Mouse (Mus musculus): ENCODE results near the gene Arhgap33.

Arhgap33 gene

DNA sequence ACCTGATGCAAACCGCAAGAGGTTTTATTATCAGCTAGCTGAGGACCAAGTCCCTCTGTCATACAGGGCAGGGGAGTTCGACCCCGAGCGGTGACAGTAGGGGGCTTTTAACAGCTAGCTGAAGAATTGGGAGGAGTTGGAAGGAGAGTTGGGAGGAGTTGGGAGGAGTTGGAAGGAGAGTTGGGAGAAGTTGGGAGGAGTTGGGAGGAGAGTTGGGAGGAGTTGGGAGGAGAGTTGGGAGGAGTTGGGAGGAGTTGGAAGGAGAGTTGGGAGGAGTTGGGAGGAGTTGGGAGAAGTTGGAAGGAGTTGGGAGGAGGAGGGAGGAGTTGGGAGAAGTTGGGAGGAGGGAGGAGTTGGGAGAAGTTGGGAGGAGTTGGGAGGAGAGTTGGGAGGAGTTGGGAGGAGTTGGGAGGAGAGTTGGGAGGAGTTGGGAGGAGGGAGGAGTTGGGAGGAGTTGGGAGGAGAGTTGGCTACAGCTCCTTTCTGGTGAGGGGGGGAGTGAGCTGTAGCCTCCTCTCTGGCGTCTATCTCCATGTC is 39.3 kb downstream of the Arhgap33 start:
- DNase-seq (ENCODE audit: low read depth, low spot score), result peak; percentile 90

DNA sequence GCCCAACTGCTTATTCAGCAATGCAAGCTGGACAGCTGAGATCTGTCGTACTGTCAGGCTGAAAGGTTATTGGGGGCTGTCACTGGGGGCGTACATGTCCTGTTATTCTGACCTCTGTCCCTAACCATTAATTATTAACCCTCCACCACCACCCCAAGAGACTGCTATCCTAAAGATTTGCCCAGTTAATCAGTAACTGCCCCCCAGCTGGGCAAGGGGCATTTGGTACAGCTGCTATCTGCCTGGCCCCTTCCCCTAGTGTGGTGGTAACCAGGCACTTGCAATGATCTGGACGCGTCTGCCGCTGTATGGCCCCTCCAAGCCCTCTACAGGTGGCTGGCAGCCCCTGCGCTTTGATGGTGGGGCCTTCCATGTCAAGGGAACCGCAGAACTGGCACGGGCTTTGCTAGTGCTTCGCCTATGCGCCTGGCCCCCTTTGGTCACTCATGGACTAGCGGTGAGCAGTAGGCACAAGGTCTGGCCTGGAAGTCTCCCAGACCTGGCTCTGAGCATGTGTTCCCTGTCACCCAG is 41.4 kb downstream of the Arhgap33 start, which contains the start of gene Prodh2:
Gene Prodh2, plus strand, starts transcription at position 222 of the 531 bp plus-strand sequence.
- DNase-seq (ENCODE audit: low read depth, low spot score), result peak; percentile 41

DNA sequence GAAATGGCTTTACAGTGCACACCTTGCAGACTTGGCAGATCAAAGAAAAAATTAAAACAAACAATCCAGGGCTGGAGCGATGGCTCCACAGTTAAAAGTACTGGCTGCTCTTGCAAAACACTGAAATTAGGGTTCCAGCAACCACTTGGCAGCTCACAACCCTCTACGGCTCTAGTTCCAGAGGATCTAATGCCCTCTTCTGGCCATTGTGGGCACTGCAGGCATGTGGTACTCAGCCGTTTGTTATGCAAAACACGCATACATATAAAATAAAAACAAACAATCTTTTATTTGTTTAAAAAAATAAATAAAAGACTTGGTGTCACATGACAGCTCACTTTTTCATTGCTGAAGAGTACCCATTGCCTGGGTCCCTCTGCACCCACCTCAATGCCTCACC is 42.1 kb downstream of the Arhgap33 start:
- peak; percentile 87 for DNase-seq (ENCODE audit: low read depth, low spot score)

DNA sequence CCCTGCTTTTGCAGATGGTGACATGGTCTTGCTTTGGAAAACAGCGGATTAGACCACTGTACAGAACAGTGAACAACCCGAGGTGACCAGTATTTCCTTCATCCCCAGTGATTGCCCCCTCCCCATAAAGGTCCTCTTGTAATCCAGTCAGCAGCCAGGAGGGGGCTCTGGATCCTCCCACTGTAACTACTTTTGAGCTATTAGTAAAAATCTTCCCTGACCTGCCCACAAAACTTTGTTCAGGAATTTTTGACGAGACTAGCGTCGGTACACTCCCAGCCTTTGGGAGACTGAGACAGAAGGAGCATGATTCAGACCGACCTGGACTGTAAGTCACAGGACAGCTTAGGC is 43.9 kb downstream of the Arhgap33 start:
- DNase-seq (ENCODE audit: low read depth, low spot score), result peak; percentile 63

DNA sequence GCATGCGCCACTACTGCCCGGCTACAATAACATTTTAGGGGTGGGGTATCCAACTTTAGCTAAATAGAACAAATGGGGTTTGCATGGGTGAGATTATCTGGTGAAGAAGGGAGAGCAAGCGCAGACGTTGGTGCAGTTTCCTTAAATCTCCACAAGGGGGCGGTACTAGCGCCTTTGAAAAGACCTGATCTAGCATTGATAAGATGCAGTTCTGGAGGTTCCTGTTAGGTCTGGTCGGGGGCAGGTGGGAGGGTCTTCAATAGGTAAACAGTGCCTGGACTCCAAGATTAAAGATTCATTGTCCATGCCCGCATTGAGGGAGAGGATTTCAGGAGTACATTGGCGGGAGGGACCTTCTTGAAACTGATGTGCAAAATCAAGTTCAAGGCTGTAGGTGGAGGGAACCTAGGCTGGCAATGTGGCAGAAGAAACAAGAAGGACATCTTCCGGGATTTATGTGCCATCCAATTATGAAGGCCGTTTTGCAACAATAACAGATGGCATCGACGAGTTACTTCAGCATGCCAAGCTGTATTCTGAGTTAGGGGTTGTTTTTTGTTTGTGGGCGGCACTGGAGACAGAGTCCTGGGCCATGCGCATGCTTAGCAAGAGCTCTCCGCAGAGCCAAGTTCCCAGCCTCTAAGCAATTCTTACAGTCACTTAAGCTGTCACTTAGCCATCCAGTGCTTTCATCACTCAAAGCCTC is 44.5 kb downstream of the Arhgap33 start:
- peak; percentile 85 for DNase-seq (ENCODE audit: low read depth, low spot score)

DNA sequence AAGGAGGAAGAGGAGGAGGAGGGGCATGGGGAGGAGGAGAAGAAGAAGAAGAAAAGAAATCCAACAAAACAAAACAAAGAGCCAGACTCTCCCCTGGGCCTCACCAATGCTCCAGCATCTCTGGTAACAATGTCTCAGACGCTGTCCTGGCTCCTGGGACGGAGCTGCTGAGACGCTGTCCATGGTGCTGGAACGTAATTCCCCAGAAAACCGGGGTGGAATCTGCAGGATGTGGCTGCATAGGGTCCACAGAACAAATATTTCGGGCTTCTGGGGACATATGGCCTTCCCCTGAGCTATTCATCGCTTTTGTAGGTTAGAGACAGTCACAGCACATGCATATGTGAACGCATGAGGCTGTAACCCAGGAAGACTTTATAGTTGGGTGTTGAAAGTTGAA is 50.6 kb downstream of the Arhgap33 start:
- DNase-seq (ENCODE audit: low read depth, low spot score), result peak; percentile 52

DNA sequence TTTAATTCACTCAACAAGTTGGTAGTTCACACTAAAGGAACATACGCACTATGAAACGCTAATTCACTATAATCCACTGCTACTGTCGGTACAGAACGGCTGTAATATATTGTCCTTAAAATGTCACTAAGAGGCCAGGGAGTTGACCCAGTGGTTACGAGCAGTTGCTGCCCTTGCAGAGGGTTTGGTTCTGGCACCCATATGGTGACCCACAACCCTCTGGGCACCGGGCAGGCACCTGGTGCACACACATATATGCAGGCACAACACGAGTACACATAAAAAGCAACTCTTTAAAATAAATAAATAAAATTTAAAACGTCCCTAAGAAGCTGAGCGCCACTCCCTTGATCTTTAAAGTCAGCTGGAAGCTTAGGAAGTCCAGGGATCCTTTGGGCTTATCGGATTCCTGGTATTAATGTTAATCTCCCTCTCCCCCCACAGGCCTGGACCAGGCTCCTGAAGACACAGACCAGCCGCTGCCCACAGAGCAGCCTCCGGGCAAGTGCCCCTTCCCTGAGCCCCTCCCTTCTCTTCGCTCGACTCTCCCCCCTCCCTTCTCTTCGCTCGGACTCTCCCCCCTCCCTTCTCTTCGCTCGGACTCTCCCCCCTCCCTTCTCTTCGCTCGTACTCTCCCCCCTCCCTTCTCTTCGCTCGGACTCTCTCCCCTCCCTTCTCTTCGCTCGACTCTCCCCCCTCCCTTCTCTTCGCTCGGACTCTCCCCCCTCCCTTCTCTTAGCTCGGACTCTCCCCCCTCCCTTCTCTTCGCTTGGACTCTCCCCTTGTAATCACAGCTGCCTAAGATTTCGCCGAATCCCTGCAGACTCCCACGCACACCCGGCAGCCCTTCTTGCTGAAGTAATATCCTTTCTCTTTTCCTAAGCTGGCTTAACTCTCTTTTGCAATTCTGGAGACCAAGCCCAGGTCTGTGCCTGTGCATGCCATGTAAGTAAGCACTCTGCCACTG is 57.2 kb downstream of the Arhgap33 start:
- peak; percentile 48 for DNase-seq (ENCODE audit: low read depth, low spot score)

DNA sequence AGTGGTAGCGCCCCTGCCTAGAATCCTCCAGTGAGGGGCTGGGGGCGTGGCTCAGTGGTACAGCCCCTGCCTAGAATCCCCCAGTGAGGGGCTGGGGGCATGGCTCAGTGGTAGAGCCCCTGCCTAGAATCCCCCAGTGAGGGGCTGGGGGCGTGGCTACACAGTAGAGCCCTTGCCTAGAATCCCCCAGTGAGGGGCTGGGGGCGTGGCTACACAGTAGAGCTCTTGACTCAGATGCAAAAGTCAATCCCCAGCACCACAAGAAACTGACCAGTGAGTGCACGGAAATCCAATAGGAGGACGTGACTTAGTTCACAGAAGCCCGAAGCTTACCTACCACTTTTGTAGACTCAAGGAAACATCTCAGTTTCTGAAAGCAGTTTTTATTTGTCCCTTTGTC is 58.7 kb downstream of the Arhgap33 start:
- peak; percentile 69 for DNase-seq (ENCODE audit: low read depth, low spot score)

DNA sequence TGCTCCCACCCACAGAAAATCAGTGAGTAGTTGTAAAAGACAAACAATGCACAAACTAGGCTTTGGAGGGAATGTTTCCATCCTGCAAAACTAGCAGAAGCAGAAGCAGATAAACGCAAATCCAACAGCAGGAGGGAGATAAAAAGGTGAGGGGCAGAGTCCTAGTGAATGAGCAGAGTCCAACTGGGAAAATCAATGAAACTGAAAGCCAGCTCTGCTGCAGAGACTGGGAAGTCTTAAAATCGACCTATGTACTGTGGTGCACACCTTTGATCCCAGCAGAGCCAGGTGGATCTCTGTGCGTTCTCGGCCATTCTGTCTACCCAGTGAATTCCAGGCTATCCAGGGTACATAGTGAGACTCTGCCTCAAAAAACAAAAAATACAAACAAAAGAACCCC is 59.9 kb downstream of the Arhgap33 start:
- DNase-seq (ENCODE audit: low read depth, low spot score), result no peak

DNA sequence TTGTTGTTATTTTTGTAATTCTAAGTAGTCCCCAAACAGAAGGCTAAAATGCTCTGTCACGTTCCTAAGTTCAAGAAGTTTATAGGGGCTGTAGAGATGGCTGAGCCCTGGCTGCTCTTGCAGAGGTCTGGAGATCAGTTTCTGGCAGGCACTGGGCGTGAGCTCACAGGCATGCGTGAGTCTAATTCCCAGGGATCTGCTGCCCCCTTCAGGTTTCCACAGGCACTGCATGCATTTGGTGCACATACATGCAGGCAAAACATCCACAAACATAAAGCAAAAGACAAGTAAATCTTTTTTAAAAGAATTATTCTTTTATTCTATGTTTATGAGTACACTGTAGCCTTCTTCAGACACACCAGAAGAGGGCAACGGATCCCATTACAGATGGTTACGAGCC is 62.4 kb downstream of the Arhgap33 start:
- DNase-seq (ENCODE audit: low read depth, low spot score), result peak; percentile 84
